Mouse (Mus musculus) bone marrow, adult 2 months (tissue): ENCODE measurements around the gene Sema3e. TPM values are rescaled to one million over a fixed set of nuclear protein-coding genes. Genes with fewer than 3 reads are reported as not detected.

Source experiments
- H3K27ac ChIP-seq: fragments of 200-500 bp; 2 replicates; pipeline ENCODE4 v1.5.1; 2012; ENCODE audit warnings: low read depth, mild to moderate bottlenecking, control low read depth, inconsistent platforms, low read length; ENCODE audit not compliant: control insufficient read depth, poor library complexity, insufficient read depth
- H3K4me1 ChIP-seq: fragments of 200-500 bp; 2 replicates; pipeline ENCODE4 v1.6.1; 2011; ENCODE audit warnings: low read length; ENCODE audit not compliant: control insufficient read depth, insufficient read depth
- H3K4me3 ChIP-seq: fragments of 200-500 bp; replicated peaks from 2 replicates; pipeline ENCODE3; 2011; ENCODE audit warnings: mild to moderate bottlenecking, low read depth, low read length, control low read depth; ENCODE audit not compliant: control insufficient read depth
- CTCF ChIP-seq: fragments of 200-500 bp; IDR thresholded peaks from 2 replicates; pipeline ENCODE4 v1.5.1; 2011; ENCODE audit warnings: low read length, control low read depth; ENCODE audit not compliant: control insufficient read depth, insufficient read depth
- POLR2A ChIP-seq: fragments of 200-500 bp; IDR thresholded peaks from 2 replicates; pipeline ENCODE4 v1.6.1; 2011; ENCODE audit warnings: low read depth, mild to moderate bottlenecking, control low read depth, low read length, borderline replicate concordance; ENCODE audit not compliant: control insufficient read depth
- WGBS: fragments of 180-500 bp; shearing (Covaris S2); methylation state at CpG from one replicate; pipeline ENCODE4 v1.1.7; 2018; 5-methylcytosine and 5-hydroxymethylcytosine counted together
- polyA plus RNA-seq: library from polyadenylated mRNA; stranded (reverse); fragments of >200 nt; gene quantifications from 2 replicates; pipeline ENCODE4 v1.2.4, GENCODE M21; 2011; ENCODE audit warnings: low replicate concordance; ENCODE audit not compliant: missing spikeins, insufficient read depth, insufficient read length

Gene Sema3e
- polyA plus RNA-seq, 1 experiment = not detected

- no peaks in the 10 kb centered on the region for H3K4me1 ChIP-seq
- TF ChIP-seq CTCF (no peak), POLR2A (no peak)
- 74% methylated on average over 5 of the region's 5 CpGs for WGBS
- no peak overlapping the region for H3K27ac ChIP-seq
- H3K4me3 ChIP-seq = no peak overlapping the region
Measured at GRCm38 (mm10) chr5:14054472-14054871, 29.4 kb downstream of the Sema3e start.

GRCm38 (mm10) chr5:14059895-14060553, 34.9 kb downstream of the Sema3e start:
- no peak overlapping the region for H3K4me3 ChIP-seq
- 78% methylated on average over 4 of the region's 4 CpGs for WGBS
- no peaks in the 10 kb centered on the region for H3K4me1 ChIP-seq
- TF ChIP-seq CTCF (no peak), POLR2A (no peak)
- no peak overlapping the region for H3K27ac ChIP-seq

DNA sequence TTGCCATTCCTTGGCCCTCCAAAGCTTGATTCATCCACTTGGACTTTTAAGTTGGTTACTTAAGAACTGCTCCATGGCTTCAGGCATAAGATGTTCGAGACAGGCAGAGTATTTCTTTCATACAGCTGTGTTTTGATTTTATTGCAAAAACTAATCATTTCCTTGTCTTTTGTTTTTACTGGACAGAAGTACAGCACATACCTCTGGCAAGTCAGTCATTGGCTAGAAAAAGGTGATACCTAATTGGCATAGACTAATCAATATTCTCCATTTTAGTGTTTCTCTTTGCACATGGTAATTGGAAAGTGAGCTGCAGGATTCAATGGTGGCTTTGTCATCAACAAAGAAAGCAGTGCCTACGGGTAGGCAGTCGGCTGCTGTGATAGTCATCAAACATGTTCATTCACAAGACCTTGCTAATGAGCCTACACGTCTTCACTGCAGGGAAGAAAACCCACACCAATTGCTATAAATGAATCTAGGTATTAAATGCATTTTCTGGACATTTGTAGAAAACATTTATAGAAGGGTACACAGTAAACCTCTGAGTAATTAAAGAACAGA, 37.9 kb downstream of the Sema3e start:
- 74% methylated on average over 4 of the region's 4 CpGs for WGBS

DNA sequence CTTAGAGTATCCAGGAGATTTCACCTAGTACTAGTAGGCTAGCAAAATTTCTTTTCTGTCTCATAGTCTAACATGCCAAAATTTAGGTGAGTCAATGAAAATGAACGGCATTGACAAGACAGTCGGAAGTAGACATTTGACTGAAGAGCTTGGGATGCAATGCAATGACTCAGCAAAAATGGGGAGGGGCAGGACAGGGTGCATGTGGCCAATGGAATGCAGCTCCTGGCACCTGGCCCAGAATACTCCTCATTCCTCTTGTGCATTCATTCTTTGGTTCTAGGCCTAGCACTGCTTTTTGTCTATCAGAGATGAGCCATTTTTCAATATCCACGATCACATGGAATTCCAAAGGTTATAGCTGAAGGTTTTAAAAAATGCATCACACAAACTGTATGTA, 48.1 kb downstream of the Sema3e start:
- H3K4me1 ChIP-seq = no peaks in the 10 kb centered on the region
- no peak overlapping the region for H3K4me3 ChIP-seq
- no peak overlapping the region for H3K27ac ChIP-seq
- TF ChIP-seq CTCF (no peak), POLR2A (no peak)
- 86% methylated on average over 3 of the region's 3 CpGs for WGBS

More for the DNA sequence above, 37.9 kb downstream of the Sema3e start:
- Histone ChIP-seq H3K4me3 (no peak overlapping the region), H3K27ac (no peak overlapping the region), H3K4me1 (no peaks in the 10 kb centered on the region)
- TF ChIP-seq POLR2A = no peak
- TF ChIP-seq CTCF = no peak

DNA sequence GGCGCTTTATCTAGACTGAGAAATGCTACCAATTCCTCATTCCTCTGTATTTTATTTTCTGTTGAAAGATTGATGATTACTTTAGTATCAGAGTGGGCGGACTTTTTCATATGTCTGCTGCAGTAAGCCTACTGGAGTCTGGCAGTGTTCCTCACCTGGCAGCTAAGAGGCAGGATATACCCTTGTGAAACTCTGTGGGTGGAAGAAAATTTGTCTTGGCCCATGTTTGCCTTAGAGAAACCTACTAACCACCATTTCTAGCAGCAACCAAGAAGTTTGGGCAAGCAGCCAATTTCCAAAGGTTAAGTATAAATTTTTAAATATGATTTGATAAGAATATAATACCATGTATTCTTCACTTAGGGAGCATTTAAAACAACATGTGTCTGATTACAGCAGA, 63.0 kb downstream of the Sema3e start:
- Histone ChIP-seq H3K4me3 (no peak overlapping the region), H3K27ac (no peak overlapping the region), H3K4me1 (no peaks in the 10 kb centered on the region)
- 66% methylated on average over 2 of the region's 2 CpGs for WGBS
- TF ChIP-seq POLR2A (no peak), CTCF (no peak)

GRCm38 (mm10) chr5:14089875-14090608, 65.0 kb downstream of the Sema3e start:
- TF ChIP-seq POLR2A (no peak), CTCF (no peak)
- Histone ChIP-seq H3K4me1 (no peaks in the 10 kb centered on the region), H3K27ac (no peak overlapping the region), H3K4me3 (no peak overlapping the region)
- 80% methylated on average over 9 of the region's 9 CpGs for WGBS

DNA sequence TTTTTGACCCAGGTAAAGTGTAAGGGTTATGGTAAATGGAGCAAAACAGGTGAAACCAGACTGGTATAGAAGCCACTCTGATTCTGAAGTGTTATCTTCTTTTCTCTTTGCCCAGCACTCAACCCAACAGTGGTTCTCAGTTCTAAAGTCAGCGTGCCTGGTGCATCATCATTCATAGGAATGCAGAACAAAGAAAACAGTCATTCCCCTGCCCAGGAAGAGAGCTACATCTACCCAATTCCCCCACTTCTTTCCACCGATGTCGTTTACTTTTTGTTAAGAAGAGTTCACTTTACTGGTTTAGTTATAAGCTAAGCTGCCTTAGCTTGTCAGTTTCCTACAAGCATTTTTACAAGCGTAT, 65.5 kb downstream of the Sema3e start:
- Histone ChIP-seq H3K4me1 (no peaks in the 10 kb centered on the region), H3K4me3 (no peak overlapping the region), H3K27ac (no peak overlapping the region)
- WGBS = 82% methylated on average over 4 of the region's 4 CpGs
- TF ChIP-seq CTCF (no peak), POLR2A (no peak)

DNA sequence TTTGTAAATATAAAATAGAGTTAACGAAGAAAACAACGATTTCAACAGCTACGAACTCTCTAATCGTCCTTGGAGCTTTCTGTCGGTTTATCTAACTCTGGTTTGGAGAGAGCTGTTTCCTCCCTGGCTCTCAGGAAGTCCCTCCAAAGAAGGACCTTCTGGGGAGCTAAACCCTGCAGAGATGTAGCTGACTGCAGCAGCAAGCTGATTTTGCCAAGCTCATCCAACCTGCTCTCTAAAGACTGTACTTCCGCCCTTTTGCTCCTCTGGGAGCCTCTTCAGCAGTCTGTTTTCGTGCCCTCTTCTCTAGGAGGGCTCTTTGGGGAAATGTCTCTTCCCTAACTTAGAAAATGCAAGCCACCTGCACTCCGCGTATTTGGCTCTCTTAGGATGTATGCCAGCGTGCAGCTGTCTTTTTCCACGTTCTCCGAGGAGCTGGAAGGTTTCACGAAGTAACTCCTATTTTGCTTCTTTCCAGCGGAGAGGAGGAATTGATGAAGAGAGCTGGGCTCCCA, 67.2 kb downstream of the Sema3e start:
- TF ChIP-seq CTCF (no peak), POLR2A (no peak)
- H3K27ac ChIP-seq = no peak overlapping the region
- WGBS = 49% methylated on average over 14 of the region's 14 CpGs
- H3K4me3 ChIP-seq = no peak overlapping the region
- no peaks in the 10 kb centered on the region for H3K4me1 ChIP-seq
